Mouse (Mus musculus) heart, adult 8-10 months (tissue): ENCODE data around the gene Gsg1l. TPM values are rescaled to one million over a fixed set of nuclear protein-coding genes. Genes with fewer than 3 reads are reported as not detected.

ENCODE experiments used
- DNase-seq: peaks from one replicate; pipeline ENCODE4 v3.0.0; 2022; ENCODE audit warnings: low spot score
- total RNA-seq, 4 experiments: library from RNA; stranded (reverse); gene quantifications; 2 replicates each; pipeline ENCODE4 v1.2.4; 2022

Gene Gsg1l
- total RNA-seq, 4 experiments from 2014 or later, result 10.3 to 15.2 (median 13.1) TPM

- no peak for DNase-seq
These were observed 213.6 kb downstream of the Gsg1l start for GRCm38 (mm10) chr7:125868570-125868969.

- DNase-seq, result no peak
These were observed 217.0 kb downstream of the Gsg1l start for GRCm38 (mm10) chr7:125865234-125865633.

GRCm38 (mm10) chr7:125864026-125864425, 218.2 kb downstream of the Gsg1l start:
- no peak for DNase-seq

- DNase-seq, result no peak
These were observed 221.8 kb downstream of the Gsg1l start for GRCm38 (mm10) chr7:125860421-125860820.

- DNase-seq, result no peak
These were observed 222.6 kb downstream of the Gsg1l start for GRCm38 (mm10) chr7:125859564-125859963.

- no peak for DNase-seq
These were observed 234.7 kb downstream of the Gsg1l start for GRCm38 (mm10) chr7:125847528-125847866.

- peak; percentile 24 for DNase-seq
These were observed 235.2 kb downstream of the Gsg1l start for GRCm38 (mm10) chr7:125846866-125847527.

GRCm38 (mm10) chr7:125845611-125846010, 236.6 kb downstream of the Gsg1l start:
- no peak for DNase-seq

GRCm38 (mm10) chr7:125838078-125838742, 244.0 kb downstream of the Gsg1l start:
- DNase-seq, result no peak

- DNase-seq, result no peak
These were observed 248.7 kb downstream of the Gsg1l start for GRCm38 (mm10) chr7:125833471-125833870.

- no peak for DNase-seq
These were observed 249.4 kb downstream of the Gsg1l start for GRCm38 (mm10) chr7:125832767-125833166.

GRCm38 (mm10) chr7:125829121-125829666, 253.0 kb downstream of the Gsg1l start:
- DNase-seq, result peak; percentile 20

GRCm38 (mm10) chr7:125828561-125828960, 253.7 kb downstream of the Gsg1l start:
- no peak for DNase-seq

Other genes starting within 250 kb of the Gsg1l start
- gene Xpo6, start 118.1 kb upstream of the Gsg1l start, total RNA-seq, result 10 to 100 TPM; 12.3 to 22.8 (median 18.8) TPM
- 10 to 100 TPM; 73.6 to 99.4 (median 84.5) TPM for gene Sbk1, start 190.2 kb upstream of the Gsg1l start, total RNA-seq